ENCODE assay signal across 8 mouse cellular contexts in genomic region chr3:45375761-45376500, GRCm38 (mm10). TPM values are rescaled to one million over a fixed set of nuclear protein-coding genes. Genes with fewer than 3 reads are reported as not detected.
DNase-seq lines count a peak whose midpoint lies in the region; ATAC-seq and TF ChIP-seq lines count a peak whose summit lies in the region.

No protein-coding gene starts in this region.

- WGBS in forebrain, embryonic 16.5 days, result under 1% methylated on average over 27 of the region's 27 CpGs

- peak; percentile 76 for TF ChIP-seq CTCF in ES-Bruce4 (IDR thresholded peaks at IDR 0.05; ENCODE audit: low read depth, low read length)

- no peaks in the 10 kb centered on the region for H3K4me1 ChIP-seq in ES-Bruce4 (ENCODE audit: control insufficient read depth, insufficient read depth, low read length)
- H3K4me1 ChIP-seq in forebrain, embryonic 16.5 days (replicated peaks; ENCODE audit: control insufficient read depth, insufficient read depth, low read length), result peaks cover 9% of the 10 kb centered on the region

- no peak overlapping the region for H3K27ac ChIP-seq in ES-Bruce4 (ENCODE audit: insufficient read depth, low read length)
- H3K27ac ChIP-seq in forebrain, embryonic 16.5 days (ENCODE audit: low read length), result peak overlapping the region; percentile 89

- no peak for TF ChIP-seq EP300 in ES-Bruce4 (IDR thresholded peaks at IDR 0.05; ENCODE audit: insufficient read depth, low read depth, low read length)

- peak overlapping the region; percentile 96 for H3K4me2 ChIP-seq in forebrain, embryonic 16.5 days (ENCODE audit: low read length)

- no peaks in the 10 kb centered on the region for H3K9me3 ChIP-seq in ES-Bruce4 (replicated peaks; ENCODE audit: control insufficient read depth, insufficient read depth, low read length, poor library complexity, severe bottlenecking)
- no peaks in the 10 kb centered on the region for H3K9me3 ChIP-seq in forebrain, embryonic 16.5 days (ENCODE audit: control insufficient read depth, low read length)

- TF ChIP-seq POLR2A in ES-Bruce4 (IDR thresholded peaks at IDR 0.05; ENCODE audit: insufficient read depth, low read length), result no peak

- peak; percentile 60 for DNase-seq in cerebellum, adult 11 months
- DNase-seq in layer of hippocampus, adult 8-10 months (ENCODE audit: low spot score in 2 of 2), result peak; percentile 76 to 87
- peak; percentile 24 to 45 for DNase-seq in lung, adult 18-20 months
- peak; percentile 27 for DNase-seq in ovary, postnatal 10 days (ENCODE audit: low spot score)
- DNase-seq in spleen, postnatal 14 days (ENCODE audit: low spot score in 2 of 2), result no peak

- ATAC-seq in forebrain, embryonic 16.5 days, result peak; percentile 21
- peak; percentile 65 to 66 for ATAC-seq in hematopoietic stem cell, adult 5-6 weeks (replicated peaks in 1 of 2; ENCODE audit: insufficient read depth in 1 of 2, low FRiP score in 2 of 2, low TSS enrichment in 1 of 2, low read depth in 1 of 2, poor library complexity in 2 of 2, severe bottlenecking in 2 of 2)

- H3K9ac ChIP-seq in ES-Bruce4 (ENCODE audit: low read depth, poor library complexity, severe bottlenecking), result no peak overlapping the region
- peak overlapping the region; percentile 82 for H3K9ac ChIP-seq in forebrain, embryonic 16.5 days (replicated peaks; ENCODE audit: low read depth, low read length)

- no peaks in the 10 kb centered on the region for H3K36me3 ChIP-seq in ES-Bruce4 (ENCODE audit: control insufficient read depth, insufficient read depth, low read length, poor library complexity, severe bottlenecking)
- H3K36me3 ChIP-seq in forebrain, embryonic 16.5 days (ENCODE audit: control insufficient read depth, insufficient read depth), result no peaks in the 10 kb centered on the region

- peak overlapping the region; percentile 54 for H3K4me3 ChIP-seq in ES-Bruce4 (ENCODE audit: low read depth, low read length)
- H3K4me3 ChIP-seq in forebrain, embryonic 16.5 days (replicated peaks; ENCODE audit: low read length), result peak overlapping the region; percentile 72

- H3K27me3 ChIP-seq in ES-Bruce4 (ENCODE audit: control insufficient read depth, insufficient read depth, low read length, poor library complexity, severe bottlenecking), result peaks cover 26% of the 10 kb centered on the region
- no peaks in the 10 kb centered on the region for H3K27me3 ChIP-seq in forebrain, embryonic 16.5 days (replicated peaks; ENCODE audit: control insufficient read depth, insufficient read depth, low read length)

RNA-seq across cellular contexts. Expression of gene Pcdh10, which starts 2.3 kb away (rescaled TPM):
- polyA plus RNA-seq in ES-Bruce4 (2011; ENCODE audit: insufficient read depth, insufficient read length, low read depth, missing spikeins), result 0.14 TPM in 1 of 2 replicates, not detected in the other
- 12.0 and 15.8 TPM in 2 replicates for polyA plus RNA-seq in forebrain, embryonic 16.5 days (2015; fragmentation: Nextera tagmentation; extraction: Ambion mirVana)
- 0.69 and 0.94 TPM in 2 replicates for total RNA-seq in hematopoietic stem cell, adult 5-6 weeks (2017)
- total RNA-seq in layer of hippocampus, adult 8-10 months (2022), result 100 to 1,000 TPM in 1 of 4 experiments, 10 to 100 TPM in 3; 96.9 to 107 (median 97.2) TPM

Comparison
In these comparisons a context has a peak if more than half of its experiments do, and no peak if none do; other contexts are left out.
1. DNase-seq: peak in cerebellum, adult 11 months (single experiment), layer of hippocampus, adult 8-10 months (2 of 2), lung, adult 18-20 months (2 of 2) and ovary, postnatal 10 days (single experiment); none in spleen, postnatal 14 days (0 of 2).
2. RNA of gene Pcdh10, which starts 2.3 kb away (total RNA-seq): 96.9 to 107 TPM in layer of hippocampus, adult 8-10 months; 0.69 to 0.94 TPM in hematopoietic stem cell, adult 5-6 weeks; every median in the first group is over 10 times any median in the second.